Mouse (Mus musculus) adipocyte (in vitro differentiated cells): ENCODE data around the gene Clic1.

Source experiments
- DNase-seq: peaks from one replicate; pipeline ENCODE4 v3.0.0-alpha.2; 2016; ENCODE audit warnings: low spot score

The Clic1 gene

DNA sequence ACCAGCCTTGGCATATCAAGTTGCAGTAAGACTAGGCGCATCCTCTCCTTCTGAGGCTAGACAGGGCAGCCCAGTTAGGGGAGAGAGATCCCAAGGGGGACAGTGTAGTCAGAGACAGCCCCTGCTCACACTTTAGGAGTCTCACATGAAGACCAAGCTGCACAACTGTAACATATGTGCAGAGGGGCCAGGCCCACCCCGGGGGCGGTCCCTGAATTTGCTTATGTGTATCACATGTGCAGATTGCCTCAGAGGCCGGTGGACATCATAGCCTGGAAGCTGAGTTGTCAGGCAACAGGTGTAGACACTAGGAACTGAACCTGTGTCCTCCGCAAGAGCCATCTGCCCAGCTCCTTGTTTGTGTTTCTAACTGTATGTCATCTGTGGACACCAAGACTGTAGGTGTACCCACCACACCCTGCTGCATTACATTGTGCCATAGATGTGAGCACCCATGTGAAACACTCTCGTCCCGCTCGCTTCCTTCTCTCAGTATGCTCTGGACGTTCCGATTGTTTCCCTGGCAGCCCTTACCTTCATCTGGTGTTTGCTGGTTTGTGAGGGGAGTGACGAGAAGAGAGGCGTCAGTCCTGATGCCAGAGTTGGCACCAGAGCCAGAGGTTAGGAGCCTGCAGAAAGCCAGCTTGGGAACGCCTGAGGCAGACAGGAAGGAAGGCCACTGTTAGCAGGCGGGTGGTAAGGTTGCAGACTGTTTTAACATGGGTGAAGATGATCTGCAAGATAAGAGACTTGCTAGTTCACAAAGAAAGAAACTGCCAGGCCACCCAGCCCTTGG, 42.8 kb downstream of the Clic1 start:
- DNase-seq, result no peak

- DNase-seq, result no peak
Observed at GRCm38 (mm10) chr17:35094475-35095365, 45.0 kb downstream of the Clic1 start.

DNA sequence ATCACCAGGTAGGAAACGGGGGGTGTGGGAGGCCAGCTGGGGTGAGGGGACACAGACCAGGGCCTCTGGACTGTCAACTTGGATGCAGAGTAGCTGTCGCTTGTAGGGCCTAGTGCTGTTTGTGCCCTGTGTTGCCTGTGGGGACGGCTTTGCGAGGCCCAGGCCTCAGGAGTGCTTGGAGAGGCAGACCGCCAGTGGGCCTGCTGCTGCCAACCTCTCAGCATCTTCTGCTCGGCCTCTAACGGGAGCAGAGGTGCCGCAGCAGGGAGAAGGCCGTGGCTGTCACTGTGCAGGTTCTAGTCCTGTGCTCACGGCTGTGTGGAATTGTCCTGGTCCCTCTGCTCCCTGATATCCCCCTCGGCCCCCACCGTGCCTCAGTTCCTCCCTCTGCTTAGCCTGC, 46.8 kb downstream of the Clic1 start:
- no peak for DNase-seq

DNA sequence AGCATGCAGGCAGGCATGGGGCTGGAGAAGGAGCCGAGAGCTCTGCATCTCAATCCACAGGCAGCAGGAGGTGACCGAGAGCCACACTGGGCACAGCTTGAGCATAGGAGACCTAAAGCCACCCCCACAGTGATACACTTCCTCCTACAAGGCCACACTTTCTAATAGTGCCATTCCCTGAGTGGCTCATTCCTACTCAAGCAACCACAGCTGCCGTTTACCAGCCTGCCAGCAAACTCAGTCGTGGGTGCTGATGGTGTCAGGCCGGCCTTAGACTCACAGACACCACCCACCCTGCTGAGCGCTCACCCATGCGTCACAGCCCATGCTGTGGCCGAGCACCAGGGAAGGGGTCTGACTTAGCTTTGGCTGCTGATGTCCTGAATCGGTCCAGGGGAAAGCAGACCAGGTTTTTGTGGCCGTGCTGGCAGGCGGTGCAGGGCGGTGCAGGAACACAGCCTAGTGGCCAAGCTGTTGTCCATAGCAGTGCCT, 47.4 kb downstream of the Clic1 start:
- DNase-seq, result no peak

GRCm38 (mm10) chr17:35100196-35100765, 50.5 kb downstream of the Clic1 start:
- no peak for DNase-seq

DNA sequence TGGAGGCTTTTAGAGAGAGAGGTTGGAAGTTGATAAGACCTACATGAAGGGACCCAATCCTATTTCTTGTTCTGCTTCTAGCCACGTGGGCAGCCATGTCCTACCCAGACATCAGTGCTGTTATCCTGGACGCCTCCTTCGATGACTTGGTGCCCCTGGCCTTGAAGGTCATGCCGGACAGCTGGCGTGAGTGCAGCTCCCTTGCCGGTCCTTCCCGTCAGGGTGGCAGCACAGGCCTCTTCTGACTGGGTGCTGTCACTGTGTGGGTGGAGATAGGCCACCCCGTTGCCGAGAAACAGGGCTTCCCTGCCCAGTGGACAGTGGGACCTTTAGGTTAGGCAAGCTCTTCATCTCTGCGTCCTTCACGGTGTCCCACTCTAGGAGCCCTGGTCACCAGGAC, 51.4 kb downstream of the Clic1 start:
- no peak for DNase-seq

GRCm38 (mm10) chr17:35102299-35102698, 52.5 kb downstream of the Clic1 start:
- DNase-seq, result no peak

GRCm38 (mm10) chr17:35103221-35103690, 53.5 kb downstream of the Clic1 start:
- peak; percentile 30 for DNase-seq

DNA sequence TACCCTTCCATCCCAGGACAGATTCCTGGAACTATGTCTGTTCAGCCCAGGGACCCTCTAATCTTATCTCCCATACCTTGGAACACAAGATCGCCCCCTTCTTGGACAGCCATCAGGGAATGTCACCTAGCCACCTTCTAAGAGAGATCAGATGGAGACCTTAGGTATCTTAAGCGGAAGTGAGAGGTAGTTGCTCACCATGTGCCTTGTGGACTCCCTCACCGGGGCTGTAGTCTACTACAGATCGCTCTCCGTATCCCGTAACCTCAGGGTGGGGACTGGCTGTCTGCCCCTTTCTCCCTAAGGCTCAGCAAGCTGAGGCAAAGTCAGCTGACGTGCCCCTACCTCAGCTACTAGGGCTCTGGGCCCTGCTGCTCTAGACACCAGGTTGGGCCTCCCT, 54.3 kb downstream of the Clic1 start:
- no peak for DNase-seq

DNA sequence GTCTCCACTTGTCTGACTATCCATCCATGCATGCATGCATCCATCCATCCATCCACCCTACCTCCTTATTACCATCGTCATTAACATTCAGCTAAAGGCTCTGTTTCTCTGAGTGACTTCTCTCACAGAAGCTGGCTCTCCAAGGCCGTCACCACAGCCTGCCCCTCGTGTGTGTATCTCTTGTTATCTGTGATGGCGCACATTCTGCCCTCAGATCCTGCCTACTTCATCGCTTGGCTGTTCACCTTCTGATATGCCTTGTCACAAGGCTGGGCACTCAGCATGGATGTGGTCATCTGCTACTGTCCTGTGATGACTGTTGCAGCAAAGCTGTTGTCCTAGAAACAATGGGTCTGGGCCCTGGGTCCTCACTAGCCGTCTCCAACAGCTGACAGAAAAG, 55.0 kb downstream of the Clic1 start:
- no peak for DNase-seq

DNA sequence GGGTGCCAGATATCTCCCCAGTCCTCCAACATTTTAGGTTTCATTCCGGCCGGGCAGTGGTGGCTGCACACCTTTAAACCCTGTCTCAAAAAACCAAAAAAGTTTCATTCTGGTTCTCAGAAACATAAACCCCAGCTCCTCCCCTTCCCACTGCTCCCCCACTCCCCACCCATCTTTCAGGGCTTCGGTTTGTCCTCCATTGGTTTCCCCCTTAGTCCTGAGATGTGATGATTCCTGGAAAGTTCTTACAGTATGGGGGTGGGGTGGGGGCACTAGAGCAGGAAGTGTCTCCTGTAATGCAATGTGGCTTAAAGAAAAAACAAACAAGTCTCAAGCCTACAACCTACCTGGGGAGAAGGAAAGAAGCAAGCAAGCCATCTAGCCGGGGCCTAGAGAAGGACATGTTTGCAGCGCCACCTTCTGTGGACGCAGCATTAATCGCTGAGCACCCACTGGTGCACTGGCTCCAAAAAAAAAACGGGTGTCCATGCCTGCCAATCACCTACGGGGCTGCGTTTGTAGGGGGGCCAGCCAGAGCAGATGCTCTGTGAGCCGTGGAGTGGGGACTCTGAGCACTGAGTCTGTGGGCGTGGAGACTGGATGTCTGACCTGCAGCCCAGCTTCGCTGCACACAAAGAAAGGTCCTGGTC, 56.1 kb downstream of the Clic1 start:
- DNase-seq, result no peak

GRCm38 (mm10) chr17:35106522-35106921, 56.8 kb downstream of the Clic1 start:
- DNase-seq, result no peak

DNA sequence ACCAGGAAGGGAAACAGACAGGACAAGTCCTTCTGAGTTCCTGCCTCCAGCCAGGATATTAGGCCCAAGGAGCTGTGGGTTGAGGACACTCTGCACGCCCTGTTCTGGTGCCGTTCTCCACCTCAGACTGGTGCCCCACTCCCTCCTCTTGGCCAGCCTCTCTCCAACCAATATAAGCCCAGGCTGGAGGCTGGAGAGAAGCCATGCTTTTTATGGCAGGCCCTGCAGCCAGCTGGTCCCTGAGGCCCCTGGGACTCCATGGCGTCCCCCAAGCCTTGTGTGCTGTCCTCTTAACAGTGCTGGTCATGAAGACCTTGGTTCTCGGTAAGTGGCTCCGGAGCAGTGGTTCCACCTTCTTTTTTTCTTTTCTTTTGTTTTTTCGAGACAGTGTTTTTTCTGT, 58.3 kb downstream of the Clic1 start, which contains the start of gene Ly6g5c:
Gene Ly6g5c (plus strand): TSS at position 183 of the 400 bp plus-strand sequence.
- no peak for DNase-seq
